Mouse (Mus musculus): ENCODE measurements around the gene Bach2. TPM values are rescaled to one million over a fixed set of nuclear protein-coding genes. Genes with fewer than 3 reads are reported as not detected.

The Bach2 gene
- total RNA-seq, 2 experiments from 2014 or later, result 21.4 to 29.7 TPM

- intact Hi-C loops (cut with DNase I), result no loop called here
- no peak for DNase-seq (ENCODE audit: extremely low spot score in 1 of 2, low spot score in 2 of 2)
Observed at GRCm38 (mm10) chr4:32579850-32580249, 341.2 kb downstream of the Bach2 start.

GRCm38 (mm10) chr4:32584181-32584580 is 345.6 kb downstream of the Bach2 start:
- DNase-seq (ENCODE audit: extremely low spot score in 1 of 2, low spot score in 2 of 2), result no peak
- intact Hi-C loops (cut with DNase I), result no loop called here

- peak in 1 of 2 experiments; percentile 48 for DNase-seq (ENCODE audit: extremely low spot score in 1 of 2, low spot score in 2 of 2)
- intact Hi-C loops (cut with DNase I), result no loop called here
Observed at GRCm38 (mm10) chr4:32586596-32586995, 348.0 kb downstream of the Bach2 start.

- DNase-seq (ENCODE audit: extremely low spot score in 1 of 2, low spot score in 2 of 2), result no peak
- intact Hi-C loops (cut with DNase I), result no loop called here
Observed at GRCm38 (mm10) chr4:32587543-32587942, 348.9 kb downstream of the Bach2 start.

- DNase-seq (ENCODE audit: extremely low spot score in 1 of 2, low spot score in 2 of 2), result no peak
- intact Hi-C loops (cut with DNase I), result no loop called here
Observed at GRCm38 (mm10) chr4:32588237-32588636, 349.6 kb downstream of the Bach2 start.

GRCm38 (mm10) chr4:32601135-32601534 is 362.5 kb downstream of the Bach2 start:
- intact Hi-C loops (cut with DNase I), result no loop called here

GRCm38 (mm10) chr4:32602660-32603059 is 364.1 kb downstream of the Bach2 start, which contains the start of gene Gja10:
Gene Gja10, minus strand, starts transcription at chr4:32602760.
- DNase-seq (ENCODE audit: extremely low spot score in 1 of 2, low spot score in 2 of 2), result no peak
- intact Hi-C loops (cut with DNase I), result no loop called here

More at GRCm38 (mm10) chr4:32601135-32601534, 362.5 kb downstream of the Bach2 start:
- peak in 1 of 2 experiments; percentile 37 for DNase-seq (ENCODE audit: extremely low spot score in 1 of 2, low spot score in 2 of 2)

GRCm38 (mm10) chr4:32615034-32615881 is 376.7 kb downstream of the Bach2 start, which contains the start of gene Casp8ap2:
Gene Casp8ap2, plus strand, starts transcription at chr4:32615451.
- peak; percentile 98 to 99 for DNase-seq (ENCODE audit: extremely low spot score in 1 of 2, low spot score in 2 of 2)
- intact Hi-C loops (cut with DNase I), result no loop called here

- intact Hi-C loops (cut with DNase I), result no loop called here
Observed at GRCm38 (mm10) chr4:32621637-32622036, 383.0 kb downstream of the Bach2 start.

More at GRCm38 (mm10) chr4:32621637-32622036, 383.0 kb downstream of the Bach2 start:
- DNase-seq (ENCODE audit: extremely low spot score in 1 of 2, low spot score in 2 of 2), result no peak

Data from left cerebral cortex, postnatal 10 days (tissue).